Mouse (Mus musculus) gastrocnemius, postnatal 4 days (tissue): ENCODE results near the gene Clip4. TPM values are rescaled to one million over a fixed set of nuclear protein-coding genes. Genes with fewer than 3 reads are reported as not detected.

ENCODE experiments used
- DNase-seq, 2 experiments: peaks; one replicate each; pipeline ENCODE4 v3.0.0; 2021 to 2022; ENCODE audit warnings: low spot score in 2 of 2, mixed read lengths in 2 of 2
- total RNA-seq, 2 experiments: library from RNA; stranded (reverse); gene quantifications; 2 replicates each; pipeline ENCODE4 v1.2.3; 2021

Gene Clip4
- total RNA-seq, 2 experiments from 2014 or later, result 27.6 to 33.8 TPM

- no peak for DNase-seq
Observed at GRCm38 (mm10) chr17:71791109-71791508, 22.8 kb downstream of the Clip4 start.

GRCm38 (mm10) chr17:71791622-71792021 is 23.3 kb downstream of the Clip4 start:
- DNase-seq, result no peak

DNA sequence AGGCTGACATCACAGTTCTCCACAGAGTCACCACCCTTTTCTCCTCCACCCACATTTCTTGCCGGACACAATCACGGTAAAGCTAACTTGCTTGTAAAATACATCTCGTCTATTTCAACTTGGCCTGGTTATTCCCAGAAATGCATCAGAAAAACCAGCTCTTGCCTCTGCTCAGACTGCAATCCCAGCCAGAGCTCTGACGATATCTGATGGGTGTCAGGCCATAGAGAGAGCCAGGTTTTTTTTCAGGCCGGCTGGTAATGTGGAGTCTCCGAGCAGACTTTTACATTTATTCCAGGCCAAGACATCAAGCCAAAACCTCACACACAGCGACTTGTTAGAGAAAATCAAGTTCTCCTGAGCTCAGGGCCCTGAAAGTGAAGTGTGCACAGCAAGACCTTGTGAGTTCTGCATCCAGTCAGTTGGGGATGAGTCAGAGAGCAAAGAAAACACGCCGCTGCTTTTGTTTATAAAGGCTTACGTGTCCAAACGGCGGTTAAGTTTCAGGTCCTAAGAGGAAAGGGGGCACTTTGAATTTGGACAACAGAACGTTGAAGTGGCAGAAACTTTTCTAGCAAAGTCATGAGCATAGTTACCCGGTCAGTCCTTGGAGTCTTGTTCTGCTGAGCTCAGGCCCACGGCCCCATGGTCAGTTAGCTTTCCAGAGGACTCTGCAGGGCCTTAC is 27.4 kb downstream of the Clip4 start:
- no peak for DNase-seq

- DNase-seq, result no peak
Observed at GRCm38 (mm10) chr17:71803456-71803855, 35.2 kb downstream of the Clip4 start.

DNA sequence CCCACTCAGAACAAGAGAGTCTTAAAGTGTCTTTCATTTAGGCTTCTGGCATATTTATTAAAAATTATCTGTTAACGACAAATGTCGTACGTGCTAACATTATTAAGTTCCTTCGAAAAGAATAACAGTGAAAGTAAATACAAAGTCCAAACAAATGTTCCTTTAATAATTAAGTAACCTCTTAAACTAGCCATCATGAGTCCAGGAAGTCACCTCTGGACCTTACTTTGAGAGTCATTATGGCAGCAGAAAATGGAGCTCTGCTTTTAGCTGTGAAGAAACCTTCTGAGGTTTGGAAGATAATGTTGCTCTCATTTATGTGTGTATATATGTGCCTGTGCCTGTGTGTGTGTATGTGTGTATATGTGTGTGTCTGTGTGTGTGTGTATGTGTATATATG is 35.6 kb downstream of the Clip4 start:
- no peak for DNase-seq

DNA sequence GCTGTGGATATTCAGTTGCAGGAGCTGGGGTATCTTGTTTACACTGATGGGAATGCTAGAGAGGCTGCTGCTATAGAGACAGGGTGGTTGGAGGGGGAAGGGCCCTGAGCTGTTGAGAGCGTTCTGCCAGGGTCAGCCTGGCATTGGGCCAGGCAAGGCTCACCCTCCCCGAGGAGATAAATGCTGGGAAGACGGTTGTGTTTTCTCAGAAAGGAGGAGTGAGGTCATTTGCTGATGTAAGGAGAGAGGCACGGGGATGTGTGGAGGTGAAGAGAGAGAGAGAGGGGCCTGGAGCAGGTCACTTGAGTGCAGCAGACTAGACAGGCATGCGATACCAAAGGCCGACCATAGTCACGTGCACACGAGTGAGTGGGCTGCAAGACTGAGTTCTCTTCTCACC is 42.8 kb downstream of the Clip4 start:
- no peak for DNase-seq

DNA sequence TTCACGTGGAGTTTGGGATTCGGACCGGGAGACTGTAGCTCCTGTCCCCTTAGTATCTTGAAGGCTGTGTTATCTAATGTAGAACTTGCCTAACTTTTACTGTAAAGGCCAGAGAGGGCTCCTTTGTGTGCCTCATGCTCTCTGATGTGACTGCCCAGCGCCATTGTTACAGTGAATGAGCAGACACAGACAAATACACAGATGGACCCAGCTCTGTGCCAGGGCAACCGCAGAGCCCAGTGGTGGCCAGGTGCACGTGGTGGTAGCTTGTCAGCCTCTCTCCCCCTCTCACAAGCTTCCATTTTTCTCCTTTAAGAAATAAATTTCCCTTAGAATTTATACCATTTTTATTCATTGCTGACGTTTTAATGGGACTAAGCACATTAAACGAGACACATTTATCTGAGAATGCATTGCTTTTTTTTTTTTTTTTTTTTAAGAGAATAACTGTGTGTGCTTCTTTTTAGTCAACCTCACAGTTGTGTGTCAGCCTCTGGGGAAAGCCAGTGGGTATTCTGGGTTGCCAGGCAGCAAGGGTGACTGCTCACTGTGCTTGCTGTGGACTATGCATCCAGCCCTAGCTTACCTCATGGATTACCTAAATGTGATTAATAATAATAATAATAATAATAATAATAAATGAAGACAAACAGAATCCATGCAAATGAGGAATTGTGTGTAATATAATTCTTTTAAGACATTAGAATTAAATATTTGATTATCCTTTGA is 48.0 kb downstream of the Clip4 start:
- DNase-seq, result no peak

DNA sequence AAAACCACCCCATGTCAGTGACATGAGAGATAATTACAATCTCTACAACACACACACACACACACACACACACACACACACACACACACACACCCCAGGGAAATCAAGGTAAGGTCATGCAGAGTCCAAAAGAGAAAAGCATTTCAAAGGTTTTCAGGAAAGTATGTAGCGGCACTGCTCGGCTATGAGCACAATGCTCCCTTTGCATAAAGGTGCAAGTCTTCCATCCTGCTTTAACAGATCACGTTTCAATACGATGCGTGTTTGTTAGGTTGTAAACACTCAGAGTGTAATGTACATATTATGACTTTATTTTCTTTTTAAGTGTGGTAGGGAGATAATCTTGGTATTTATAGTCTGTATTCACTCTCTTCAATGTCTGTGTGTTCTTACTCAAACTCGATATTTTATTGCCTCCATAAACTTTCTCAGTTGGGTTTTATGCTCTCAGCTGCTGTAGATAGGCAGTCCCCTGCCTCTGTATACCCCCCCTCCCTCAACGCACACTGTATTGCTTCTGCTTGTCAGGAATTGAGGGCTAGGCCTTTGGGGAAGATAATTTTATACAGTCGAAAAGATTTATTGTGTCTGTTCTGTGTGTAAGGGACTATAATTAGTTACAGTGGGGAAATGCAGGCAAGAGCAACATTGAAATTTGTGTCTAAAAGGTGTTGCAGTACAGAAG is 55.5 kb downstream of the Clip4 start:
- no peak for DNase-seq

DNA sequence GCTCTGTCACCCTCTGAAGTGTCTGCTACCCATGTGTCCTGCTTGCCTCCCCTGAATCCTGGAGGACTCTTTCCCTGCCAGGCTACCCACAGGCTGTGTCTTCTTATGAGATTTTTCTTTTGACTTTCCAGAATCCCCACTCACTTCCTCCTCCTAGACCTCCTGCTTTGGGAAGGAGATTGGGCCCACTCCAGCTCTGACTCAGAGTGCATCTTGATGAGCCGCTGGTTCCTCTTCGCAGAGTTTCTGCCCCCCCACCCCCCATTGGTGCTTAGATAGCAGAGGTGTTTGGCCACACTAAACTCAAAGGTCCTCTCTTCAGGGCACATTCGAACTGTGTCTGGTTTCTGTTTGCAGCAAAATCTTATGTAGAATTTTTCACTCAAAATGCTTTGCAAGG is 58.3 kb downstream of the Clip4 start:
- DNase-seq, result no peak

GRCm38 (mm10) chr17:71827627-71828026 is 59.4 kb downstream of the Clip4 start:
- no peak for DNase-seq

DNA sequence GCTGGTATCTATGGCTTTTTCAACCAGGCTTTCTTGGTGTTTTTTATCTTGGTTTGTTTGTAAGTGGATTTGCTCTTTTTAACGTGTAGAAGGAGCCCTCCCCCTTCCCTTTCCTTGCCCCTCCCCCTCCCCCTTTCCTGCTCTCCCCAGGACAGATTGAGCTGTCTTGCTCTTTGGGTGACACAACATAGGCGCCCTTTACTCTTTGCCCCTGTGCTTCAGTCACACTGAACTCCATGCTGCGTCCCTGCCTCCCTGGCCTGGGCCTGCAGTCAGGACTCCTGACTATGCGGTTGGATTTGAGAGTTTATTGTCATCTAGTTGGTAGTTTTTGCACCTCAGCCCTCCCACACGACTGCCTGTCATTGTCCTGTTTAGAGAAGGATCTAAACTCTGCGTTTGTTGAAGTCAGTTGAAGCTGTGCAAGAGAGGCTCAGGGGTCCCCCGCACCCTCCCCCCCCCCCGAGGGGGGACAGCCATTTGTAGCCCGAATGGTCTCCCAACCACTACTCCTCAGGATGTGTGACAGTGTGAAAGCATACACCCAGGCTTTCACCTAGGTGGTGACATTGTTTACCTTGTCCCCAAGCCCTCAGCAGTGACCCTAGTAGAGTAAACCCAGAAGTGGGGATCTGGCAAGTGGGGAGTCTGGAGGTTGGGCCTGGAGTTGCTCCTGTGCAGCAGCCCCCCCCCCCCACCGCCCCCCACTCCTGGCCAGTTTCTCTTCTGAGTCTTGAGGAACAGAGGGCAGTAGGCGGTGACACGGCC is 60.6 kb downstream of the Clip4 start:
- DNase-seq, result no peak

GRCm38 (mm10) chr17:71831960-71832359 is 63.7 kb downstream of the Clip4 start:
- DNase-seq, result no peak

- DNase-seq, result no peak
Observed at GRCm38 (mm10) chr17:71862184-71862583, 93.9 kb downstream of the Clip4 start.

DNA sequence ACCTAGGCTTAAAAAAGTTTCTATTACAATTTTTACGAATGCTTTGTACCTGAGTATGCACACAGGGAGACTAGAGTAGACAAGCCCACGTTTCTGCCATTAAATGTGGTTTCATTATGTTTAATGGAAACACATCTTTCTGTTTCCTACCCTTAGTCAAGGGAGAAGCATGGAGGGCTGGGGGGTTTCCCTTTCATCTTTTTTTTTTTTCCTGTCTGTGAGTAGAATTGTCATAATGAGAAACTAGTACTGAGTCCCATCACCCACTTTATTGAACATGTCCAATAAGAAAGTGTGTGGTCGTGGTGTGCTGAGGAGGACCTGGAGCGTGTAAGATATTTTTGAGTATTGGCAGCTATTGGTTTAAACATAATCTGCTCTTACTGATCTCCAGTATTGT is 94.6 kb downstream of the Clip4 start:
- DNase-seq, result no peak

DNA sequence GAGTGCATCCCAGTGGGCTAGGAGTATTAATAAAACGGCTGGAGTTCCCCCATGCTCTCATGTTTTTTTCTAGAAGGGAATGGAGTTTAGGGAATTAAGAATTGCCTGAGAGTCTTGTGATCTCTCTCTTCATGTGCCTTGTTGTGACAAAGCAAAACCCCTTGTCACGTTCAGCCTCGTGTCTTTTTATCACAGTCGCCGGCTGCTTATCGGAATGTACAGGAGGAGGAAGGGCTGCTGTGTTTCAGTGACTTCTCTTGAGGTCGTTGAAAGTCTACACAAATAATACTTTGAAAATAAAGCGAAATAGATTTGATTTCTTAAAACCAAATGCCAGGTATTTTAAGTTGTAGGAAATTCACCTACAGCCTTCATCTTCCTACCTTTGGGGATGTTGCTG is 95.8 kb downstream of the Clip4 start:
- DNase-seq, result no peak

GRCm38 (mm10) chr17:71865437-71865836 is 97.2 kb downstream of the Clip4 start:
- no peak for DNase-seq

DNA sequence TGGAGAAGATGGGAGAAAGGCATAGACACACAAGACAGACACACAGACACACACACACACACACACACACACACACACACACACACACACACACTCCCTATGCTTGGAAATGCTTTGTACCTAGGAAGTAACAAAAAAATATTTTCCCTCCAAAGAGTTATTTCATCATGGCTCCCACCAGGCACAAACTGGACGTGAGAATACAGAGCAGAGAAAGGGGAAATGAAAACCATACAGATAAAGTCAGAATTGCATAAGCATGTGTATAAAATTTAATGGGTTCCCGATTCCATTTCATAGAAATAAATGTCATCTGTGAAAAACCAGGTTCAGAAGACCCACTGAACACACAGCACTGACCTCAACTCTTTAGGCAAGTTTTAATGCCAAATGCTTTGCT is 99.6 kb downstream of the Clip4 start:
- no peak for DNase-seq

GRCm38 (mm10) chr17:71868828-71869227 is 100.6 kb downstream of the Clip4 start:
- no peak for DNase-seq

GRCm38 (mm10) chr17:71869372-71870231 is 101.3 kb downstream of the Clip4 start:
- peak in 1 of 2 experiments; percentile 29 for DNase-seq

DNA sequence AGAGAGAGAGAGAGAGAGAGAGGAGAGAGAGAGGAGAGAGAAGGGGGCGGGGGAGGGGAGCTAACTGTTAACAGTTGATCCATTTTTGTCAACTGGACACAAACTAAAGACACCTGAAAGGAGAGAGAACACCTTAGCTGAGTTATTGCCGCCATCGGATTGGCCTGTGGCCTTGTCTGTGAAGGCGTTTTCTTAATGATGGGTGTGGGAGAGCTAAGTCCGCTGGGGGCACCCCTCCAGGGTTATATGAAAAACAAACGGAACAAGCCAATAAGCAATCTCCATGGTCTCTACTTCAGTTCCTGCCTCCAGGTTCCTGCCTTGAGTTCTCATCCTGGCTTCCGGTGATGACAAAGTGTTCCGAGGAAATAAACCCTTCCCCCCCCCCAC is 102.0 kb downstream of the Clip4 start:
- DNase-seq, result no peak

- no peak for DNase-seq
Observed at GRCm38 (mm10) chr17:71870641-71871040, 102.4 kb downstream of the Clip4 start.
